Mouse (Mus musculus): ENCODE measurements around the gene March6. TPM values are rescaled to one million over a fixed set of nuclear protein-coding genes. Genes with fewer than 3 reads are reported as not detected.

Gene March6
- polyA plus RNA-seq, 1 experiment from 2014 or later = 22.0 TPM

DNA sequence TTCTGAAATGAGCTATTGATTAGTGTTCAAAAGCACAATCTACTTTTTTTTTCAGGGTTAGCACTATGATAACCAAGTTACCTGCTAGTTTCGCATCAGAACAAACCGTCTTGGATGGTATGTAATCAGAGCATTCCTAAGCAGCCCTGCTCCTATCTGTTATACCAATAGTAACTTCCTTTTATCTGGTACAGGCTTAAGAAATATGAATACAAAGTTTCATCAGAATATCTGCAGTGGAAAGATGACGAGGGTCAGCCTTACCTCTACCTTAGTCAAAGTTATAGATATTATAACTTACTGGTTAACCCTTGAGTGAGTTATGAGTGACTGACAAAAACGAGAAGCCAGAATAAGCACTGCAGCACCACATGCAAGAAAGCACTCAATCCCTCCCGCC is 64.6 kb downstream of the March6 start:
- H3K4me2 ChIP-seq = no peak overlapping the region
- H3K9ac ChIP-seq = no peak overlapping the region
- ATAC-seq = no peak
- H3K36me3 ChIP-seq = peaks cover 90% of the 10 kb centered on the region
- H3K9me3 ChIP-seq (replicated peaks) = no peaks in the 10 kb centered on the region
- 80% methylated on average over 5 of the region's 5 CpGs for WGBS (ENCODE audit: insufficient replicate concordance)
- no peaks in the 10 kb centered on the region for H3K27me3 ChIP-seq (replicated peaks)
- H3K4me1 ChIP-seq = no peaks in the 10 kb centered on the region
- no peak overlapping the region for H3K4me3 ChIP-seq
- no peak overlapping the region for H3K27ac ChIP-seq

DNA sequence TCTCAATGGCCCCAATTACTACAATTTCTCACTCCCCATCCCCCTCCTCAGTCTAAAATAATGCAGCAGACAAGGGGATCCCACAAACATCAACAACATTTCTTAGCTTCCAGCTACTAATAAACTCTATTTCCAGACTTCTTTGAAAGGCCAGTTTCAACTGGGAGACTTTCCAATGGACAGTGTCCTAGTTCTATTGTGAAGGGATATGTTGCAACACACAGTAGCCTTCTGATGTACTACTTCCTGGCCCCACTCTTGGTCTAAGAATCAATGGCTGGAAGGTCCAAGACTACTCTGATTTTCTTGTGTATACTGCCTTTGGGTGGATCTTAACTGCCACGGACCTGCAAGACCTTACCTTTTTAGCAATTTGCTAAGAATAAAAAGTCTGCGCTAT is 65.0 kb downstream of the March6 start:
- peaks cover 90% of the 10 kb centered on the region for H3K36me3 ChIP-seq
- no peak overlapping the region for H3K9ac ChIP-seq
- H3K9me3 ChIP-seq (replicated peaks) = no peaks in the 10 kb centered on the region
- no peaks in the 10 kb centered on the region for H3K4me1 ChIP-seq
- no peak overlapping the region for H3K4me3 ChIP-seq
- no peak for ATAC-seq
- H3K27me3 ChIP-seq (replicated peaks) = no peaks in the 10 kb centered on the region
- WGBS (ENCODE audit: insufficient replicate concordance) = 90% methylated on average over 2 of the region's 2 CpGs
- H3K4me2 ChIP-seq = no peak overlapping the region
- no peak overlapping the region for H3K27ac ChIP-seq

DNA sequence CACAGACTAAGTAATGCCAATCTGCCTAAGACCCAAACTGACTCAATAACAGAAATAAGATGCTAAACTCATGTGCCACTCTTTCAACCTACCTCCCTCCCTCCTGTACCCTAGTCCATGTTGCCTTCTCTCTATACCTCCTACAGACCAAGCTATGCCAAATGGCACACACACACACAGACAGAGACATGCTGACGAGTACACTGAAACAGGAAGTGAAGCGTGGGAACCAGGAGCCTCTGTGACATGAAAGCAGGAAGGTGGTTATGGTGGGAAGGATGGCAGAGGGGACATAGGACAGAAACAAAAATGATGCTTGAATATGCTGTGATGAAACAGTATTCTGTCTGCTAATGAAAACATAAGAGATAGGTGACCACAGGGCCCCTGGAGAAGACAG is 70.3 kb downstream of the March6 start:
- ATAC-seq = no peak
- Histone ChIP-seq H3K9ac (no peak overlapping the region), H3K4me3 (no peak overlapping the region), H3K4me1 (peaks cover under 1% of the 10 kb centered on the region; the same call in 1 of the 2 replicates), H3K36me3 (peaks cover 88% of the 10 kb centered on the region), H3K27ac (no peak overlapping the region), H3K27me3 (replicated peaks) (no peaks in the 10 kb centered on the region), H3K4me2 (no peak overlapping the region), H3K9me3 (replicated peaks) (no peaks in the 10 kb centered on the region)
- 71% methylated on average over 2 of the region's 2 CpGs for WGBS (ENCODE audit: insufficient replicate concordance)

DNA sequence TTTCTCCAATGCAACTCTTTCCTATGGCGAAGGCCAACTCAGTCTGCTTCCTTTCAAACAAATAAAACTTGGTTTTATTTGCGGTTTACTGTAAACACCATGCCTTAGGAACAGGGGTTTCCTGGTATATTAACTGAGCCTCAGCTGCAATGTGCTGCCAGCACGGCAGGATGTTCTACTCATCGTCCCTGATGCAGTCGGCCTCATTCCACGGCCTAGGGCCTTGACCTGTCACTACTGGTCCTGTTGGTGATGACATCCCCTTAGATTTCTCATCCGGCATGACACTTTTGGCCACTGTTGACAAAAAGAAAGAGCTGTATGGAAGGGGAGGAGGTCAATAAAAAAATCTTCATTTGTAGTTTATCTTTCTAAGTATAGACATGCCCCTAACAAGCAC is 72.8 kb downstream of the March6 start:
- Histone ChIP-seq H3K4me3 (no peak overlapping the region), H3K4me1 (peaks cover 22% of the 10 kb centered on the region), H3K9ac (no peak overlapping the region), H3K36me3 (peaks cover 70% of the 10 kb centered on the region), H3K27ac (no peak overlapping the region), H3K27me3 (replicated peaks) (no peaks in the 10 kb centered on the region), H3K9me3 (replicated peaks) (no peaks in the 10 kb centered on the region), H3K4me2 (no peak overlapping the region)
- WGBS (ENCODE audit: insufficient replicate concordance) = 86% methylated on average over 7 of the region's 7 CpGs
- no peak for ATAC-seq

DNA sequence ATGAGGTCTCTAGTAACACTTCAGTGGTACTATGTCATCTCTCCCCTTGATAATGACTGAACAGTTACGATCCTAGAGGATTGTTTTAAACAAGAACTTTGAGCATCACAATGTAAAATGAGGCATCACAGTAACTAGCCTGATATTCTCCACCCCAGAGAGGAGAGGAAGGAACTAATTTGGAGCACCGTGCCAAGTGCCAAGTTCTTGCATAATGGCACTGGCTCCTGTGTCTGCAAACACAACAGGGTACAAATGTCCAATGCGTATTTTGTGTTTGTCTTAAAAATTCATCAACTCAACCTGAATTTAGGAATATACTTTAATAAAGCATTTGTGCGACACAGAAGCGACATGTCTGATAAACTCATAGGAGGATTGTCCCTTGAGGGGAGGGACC is 74.5 kb downstream of the March6 start:
- peaks cover 53% of the 10 kb centered on the region for H3K36me3 ChIP-seq

DNA sequence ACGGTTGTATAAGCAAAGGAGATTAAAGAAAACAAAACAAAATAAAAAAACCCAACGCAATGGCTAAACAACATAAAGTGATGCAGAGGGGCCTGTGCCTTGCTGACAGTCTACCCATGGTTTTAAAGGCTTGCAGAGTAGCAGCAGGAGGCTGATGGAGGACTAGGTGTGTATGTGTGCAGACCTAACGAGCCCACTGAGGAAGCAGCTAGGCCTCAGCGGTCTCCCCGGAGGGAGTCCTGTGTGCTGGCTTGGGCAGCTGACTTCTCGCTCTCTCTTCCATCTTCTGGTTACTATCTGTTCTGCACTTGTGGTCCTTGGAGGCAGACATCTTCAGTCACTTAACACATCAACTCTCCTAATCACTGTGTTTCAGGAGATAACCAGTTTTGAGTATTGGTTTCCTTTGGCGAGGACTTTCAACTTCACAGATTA is 76.0 kb downstream of the March6 start:
- peak overlapping the region; percentile 30; the same call in 1 of the 2 replicates for H3K27ac ChIP-seq
- no peaks in the 10 kb centered on the region for H3K9me3 ChIP-seq (replicated peaks)
- WGBS (ENCODE audit: insufficient replicate concordance) = 47% methylated on average over 7 of the region's 7 CpGs
- peaks cover 38% of the 10 kb centered on the region for H3K36me3 ChIP-seq
- H3K4me1 ChIP-seq = peaks cover 47% of the 10 kb centered on the region
- H3K4me3 ChIP-seq = no peak overlapping the region
- no peak overlapping the region for H3K9ac ChIP-seq
- no peak for ATAC-seq
- H3K27me3 ChIP-seq (replicated peaks) = no peaks in the 10 kb centered on the region
- H3K4me2 ChIP-seq = no peak overlapping the region

More for the DNA sequence above, 74.5 kb downstream of the March6 start:
- WGBS (ENCODE audit: insufficient replicate concordance) = 83% methylated on average over 5 of the region's 5 CpGs
- H3K4me2 ChIP-seq = no peak overlapping the region
- no peaks in the 10 kb centered on the region for H3K27me3 ChIP-seq (replicated peaks)
- H3K27ac ChIP-seq = no peak overlapping the region
- H3K4me3 ChIP-seq = no peak overlapping the region
- H3K4me1 ChIP-seq = peaks cover 34% of the 10 kb centered on the region
- ATAC-seq = no peak
- H3K9me3 ChIP-seq (replicated peaks) = no peaks in the 10 kb centered on the region
- H3K9ac ChIP-seq = no peak overlapping the region

DNA sequence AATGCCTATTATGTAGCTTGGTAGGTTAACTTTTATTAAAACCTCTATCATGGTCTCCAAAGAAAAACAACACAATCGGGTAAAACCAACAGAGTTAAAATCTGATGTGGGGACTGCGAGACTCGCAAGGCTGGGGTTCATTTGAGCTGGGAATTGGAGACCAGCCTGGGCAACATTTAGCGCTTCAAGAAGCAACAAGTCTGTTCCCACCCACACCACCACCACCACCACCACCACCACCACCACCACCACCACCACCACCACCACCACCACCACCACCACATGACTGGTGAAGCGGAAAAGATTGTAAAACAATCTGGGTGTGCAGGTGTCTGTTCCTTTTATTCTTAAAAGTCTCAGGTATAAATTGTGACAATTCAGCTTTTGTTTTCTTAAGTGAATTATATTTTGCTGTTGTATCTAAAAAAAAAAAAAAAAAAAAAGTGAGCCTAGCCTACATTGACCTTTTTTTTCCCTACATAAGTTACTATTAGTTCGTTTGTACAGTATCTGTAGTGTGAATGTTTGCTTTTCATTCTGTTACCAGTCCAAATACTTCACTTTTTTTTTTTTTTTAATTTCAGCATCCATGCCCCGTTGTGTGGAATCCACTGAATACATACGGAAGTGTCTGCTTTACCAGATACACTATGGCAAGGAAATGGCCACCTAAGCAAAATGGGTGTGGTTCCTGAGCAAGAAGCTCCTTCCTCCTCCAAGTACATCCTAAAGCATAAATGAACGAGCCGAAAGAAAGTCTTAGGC is 76.6 kb downstream of the March6 start:
- 47% methylated on average over 10 of the region's 10 CpGs for WGBS (ENCODE audit: insufficient replicate concordance)
- Histone ChIP-seq H3K9ac (peak overlapping the region; percentile 73), H3K36me3 (peaks cover 32% of the 10 kb centered on the region), H3K4me2 (peak overlapping the region; percentile 92), H3K9me3 (replicated peaks) (no peaks in the 10 kb centered on the region), H3K27ac (peak overlapping the region; percentile 73; the same call in 1 of the 2 replicates), H3K27me3 (replicated peaks) (no peaks in the 10 kb centered on the region), H3K4me3 (peak overlapping the region; percentile 67), H3K4me1 (peaks cover 53% of the 10 kb centered on the region)
- ATAC-seq = no peak

DNA sequence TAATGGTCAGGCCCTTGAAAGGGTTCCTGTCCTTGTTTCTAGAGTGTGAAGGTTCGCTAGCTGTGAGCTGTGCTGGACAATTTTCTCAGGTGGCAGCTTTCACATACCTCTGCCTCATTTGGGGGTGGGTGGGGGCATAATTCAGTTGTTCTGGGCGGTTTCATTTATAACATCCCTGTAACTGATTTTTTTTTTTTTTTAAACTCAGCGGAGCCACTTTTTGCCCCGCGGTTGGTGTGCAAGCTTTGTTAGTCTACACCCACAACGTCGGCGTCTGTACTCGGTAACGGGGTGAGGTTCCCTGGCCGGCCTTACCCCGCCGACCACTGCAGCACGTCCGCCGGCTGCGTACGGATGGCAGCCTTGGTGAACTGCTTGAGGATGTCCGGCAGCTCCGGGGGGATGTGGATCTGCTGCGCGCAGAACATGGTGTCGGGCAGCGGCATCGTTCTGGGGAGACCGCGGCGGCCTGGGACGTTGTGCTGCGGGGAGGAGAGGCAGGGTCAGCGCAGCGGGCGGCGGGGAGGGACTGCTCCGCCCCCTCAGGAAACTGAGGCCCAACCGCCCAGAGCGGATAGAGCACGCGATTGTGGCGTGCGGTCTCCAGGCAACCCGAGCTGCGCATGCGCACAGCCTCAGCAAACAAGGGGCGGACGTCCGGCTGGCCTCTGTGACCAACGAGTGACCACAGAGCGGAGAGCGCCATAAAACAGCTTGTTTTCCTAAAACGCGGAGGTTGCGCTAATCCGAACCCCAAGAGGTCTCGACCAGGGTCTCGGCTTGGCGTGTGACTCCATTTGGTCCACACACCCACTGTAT is 77.5 kb downstream of the March6 start, which contains the start of gene Ropn1l:
Ropn1l (minus strand) TSS at position 640 of the 819 bp plus-strand sequence.
- Histone ChIP-seq H3K9ac (peak within 1 kb of the TSS; percentile 73), H3K4me1 (peaks cover 53% of the 10 kb centered on the region), H3K36me3 (peaks cover 23% of the 10 kb centered on the region), H3K27ac (peak within 1 kb of the TSS; percentile 73), H3K9me3 (replicated peaks) (no peaks in the 10 kb centered on the region), H3K4me2 (peak within 1 kb of the TSS; percentile 92), H3K27me3 (replicated peaks) (no peaks in the 10 kb centered on the region), H3K4me3 (peak within 1 kb of the TSS; percentile 67)
- WGBS (ENCODE audit: insufficient replicate concordance) = under 1% methylated on average over 57 of the region's 57 CpGs
- peak; percentile 91 for ATAC-seq

DNA sequence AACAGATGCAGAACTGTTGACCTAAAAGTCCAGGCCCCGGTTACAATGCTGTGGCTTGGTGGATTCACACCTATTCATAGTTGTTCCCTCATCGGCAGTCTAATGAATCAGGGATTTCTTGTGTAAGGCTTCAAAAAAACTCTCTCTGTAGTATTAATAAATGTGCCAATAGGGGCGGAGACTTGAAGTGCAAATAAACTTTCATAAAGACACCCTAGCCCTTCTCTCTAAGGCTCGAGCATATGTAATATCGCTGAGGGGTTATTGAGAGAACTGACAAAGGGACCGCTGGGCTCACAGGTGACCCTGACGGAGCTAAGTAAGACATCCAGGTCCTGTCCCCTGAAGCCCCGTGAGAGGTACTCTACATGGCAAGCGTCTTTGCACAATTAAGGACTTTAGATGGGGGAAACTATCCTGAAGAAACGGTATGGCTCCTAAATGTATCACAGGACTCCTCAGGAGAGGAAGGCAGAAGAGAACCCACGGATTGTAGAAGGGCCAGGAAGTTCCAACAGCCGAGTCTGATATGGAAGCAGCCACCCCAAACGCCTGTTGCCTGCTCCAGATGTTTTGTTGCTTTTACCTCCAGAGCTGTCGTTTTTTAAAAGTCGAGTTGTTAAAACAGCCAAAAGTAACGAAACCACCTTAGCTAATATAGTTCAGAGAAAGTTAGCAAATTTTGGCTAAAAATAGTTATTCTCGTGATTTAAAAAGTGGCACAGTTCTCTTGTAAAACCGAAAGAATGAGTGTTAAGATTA is 78.3 kb downstream of the March6 start:
- WGBS (ENCODE audit: insufficient replicate concordance) = 42% methylated on average over 18 of the region's 18 CpGs
- Histone ChIP-seq H3K27ac (no peak overlapping the region), H3K4me3 (peak overlapping the region; percentile 67)

DNA sequence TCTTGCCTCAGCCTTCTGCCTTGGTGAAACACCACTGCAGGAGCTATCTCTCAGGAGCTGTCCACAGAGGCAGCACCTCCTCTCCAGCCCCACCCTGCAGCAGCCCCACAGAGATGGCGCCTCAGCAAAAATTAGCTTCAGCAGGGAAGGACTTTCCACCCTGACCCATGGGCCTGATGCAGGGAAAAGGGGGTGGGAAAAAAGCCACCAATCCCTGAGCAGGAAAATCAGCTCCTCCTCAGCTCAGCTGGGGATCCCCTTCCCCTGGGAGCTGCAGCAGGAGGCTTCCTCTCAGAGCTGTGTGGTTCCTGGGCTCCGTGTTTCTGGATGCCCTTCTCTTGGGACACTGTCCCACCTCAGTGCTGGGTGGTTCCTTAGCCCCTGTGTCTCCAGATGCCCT is 81.1 kb downstream of the March6 start:
- no peak overlapping the region for H3K4me3 ChIP-seq
- no peaks in the 10 kb centered on the region for H3K9me3 ChIP-seq (replicated peaks)
- H3K36me3 ChIP-seq = 0 out of 2 replicates have a peak, but pooled peaks cover 1% of the 10 kb centered on the region
- H3K4me2 ChIP-seq = no peak overlapping the region
- H3K9ac ChIP-seq = no peak overlapping the region
- 25% methylated on average over 2 of the region's 2 CpGs for WGBS (ENCODE audit: insufficient replicate concordance)
- peaks cover 44% of the 10 kb centered on the region for H3K4me1 ChIP-seq
- peak; percentile 6; the same call in 1 of the 2 replicates for ATAC-seq
- no peaks in the 10 kb centered on the region for H3K27me3 ChIP-seq (replicated peaks)
- H3K27ac ChIP-seq = no peak overlapping the region

More for the DNA sequence above, 78.3 kb downstream of the March6 start:
- peaks cover 53% of the 10 kb centered on the region for H3K4me1 ChIP-seq
- no peaks in the 10 kb centered on the region for H3K9me3 ChIP-seq (replicated peaks)
- peak overlapping the region; percentile 92 for H3K4me2 ChIP-seq
- peak overlapping the region; percentile 73; the same call in 1 of the 2 replicates for H3K9ac ChIP-seq
- no peaks in the 10 kb centered on the region for H3K27me3 ChIP-seq (replicated peaks)
- no peak for ATAC-seq
- H3K36me3 ChIP-seq = peaks cover 15% of the 10 kb centered on the region

DNA sequence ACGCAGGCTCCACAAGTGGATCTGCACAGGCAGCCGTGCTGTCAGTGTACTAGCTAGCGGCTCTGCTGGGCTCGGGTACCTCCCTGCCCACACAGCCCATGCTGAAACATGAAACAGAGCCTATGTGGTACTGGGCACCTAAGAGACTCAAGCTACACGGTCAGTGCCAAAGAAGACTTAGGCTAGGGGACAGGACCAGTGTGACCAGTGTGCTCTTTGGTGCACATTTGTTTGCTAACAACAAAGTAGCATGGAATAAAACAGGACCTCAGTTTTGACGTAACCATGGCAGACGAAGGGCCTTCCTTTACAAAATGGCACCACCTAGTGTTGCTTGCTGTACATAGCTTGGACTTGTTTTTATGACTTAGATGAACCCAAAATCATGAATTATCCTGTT is 83.7 kb downstream of the March6 start:
- Histone ChIP-seq H3K27me3 (replicated peaks) (no peaks in the 10 kb centered on the region), H3K4me1 (peaks cover 21% of the 10 kb centered on the region), H3K4me2 (no peak overlapping the region), H3K36me3 (no peaks in the 10 kb centered on the region), H3K9me3 (replicated peaks) (no peaks in the 10 kb centered on the region), H3K9ac (no peak overlapping the region), H3K4me3 (no peak overlapping the region), H3K27ac (no peak overlapping the region)
- ATAC-seq = no peak
- WGBS (ENCODE audit: insufficient replicate concordance) = 55% methylated on average over 7 of the region's 7 CpGs
